ENCODE assay signal across 8 mouse cellular contexts in the genomic region with DNA sequence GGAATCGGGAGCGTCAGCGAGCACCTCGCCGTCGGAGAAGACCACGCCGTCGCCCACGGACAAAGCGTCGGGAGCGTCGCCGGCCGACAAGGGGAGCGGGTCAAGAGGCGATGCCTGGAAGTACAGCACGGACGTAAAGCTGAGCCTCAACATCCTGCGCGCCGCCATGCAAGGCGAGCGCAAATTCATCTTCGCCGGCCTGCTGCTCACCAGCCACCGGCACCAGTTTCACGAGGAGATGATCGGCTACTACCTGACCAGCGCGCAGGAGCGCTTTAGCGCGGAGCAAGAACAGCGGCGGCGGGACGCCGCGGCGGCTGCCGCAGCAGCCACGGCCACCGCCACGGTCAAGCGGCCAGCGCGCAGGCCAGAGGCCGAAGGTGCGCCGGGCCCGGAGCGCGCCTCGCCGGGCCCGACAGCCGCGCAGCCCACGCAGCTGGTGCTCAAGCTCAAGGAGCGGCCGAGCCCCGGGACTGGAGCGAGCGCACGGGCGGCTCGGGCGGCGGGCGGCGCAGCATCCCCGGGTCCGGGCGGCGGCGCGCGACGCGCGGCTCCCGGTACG.
DNase-seq lines count a peak whose midpoint lies in the region; ATAC-seq and TF ChIP-seq lines count a peak whose summit lies in the region.

No protein-coding gene starts in this region.

- no peaks in the 10 kb centered on the region for H3K36me3 ChIP-seq in heart, embryonic 16.5 days (ENCODE audit: control insufficient read depth, insufficient read depth)
- H3K36me3 ChIP-seq in G1E (replicated peaks) = no peaks in the 10 kb centered on the region
- H3K36me3 ChIP-seq in forebrain, embryonic 15.5 days = no peaks in the 10 kb centered on the region
- no peaks in the 10 kb centered on the region for H3K36me3 ChIP-seq in midbrain, embryonic 10.5 days

- H3K4me2 ChIP-seq in heart, embryonic 16.5 days (ENCODE audit: low read depth, low read length) = peak overlapping the region; percentile 70
- peak overlapping the region; percentile 77 for H3K4me2 ChIP-seq in forebrain, embryonic 15.5 days (replicated peaks)

- peaks cover 21% of the 10 kb centered on the region for H3K4me1 ChIP-seq in heart, embryonic 16.5 days (ENCODE audit: control insufficient read depth, insufficient read depth, low read length)
- H3K4me1 ChIP-seq in G1E (ENCODE audit: insufficient read depth, low read depth, low read length) = peaks cover 3% of the 10 kb centered on the region
- H3K4me1 ChIP-seq in forebrain, embryonic 15.5 days = peaks cover 44% of the 10 kb centered on the region
- peaks cover 47% of the 10 kb centered on the region for H3K4me1 ChIP-seq in midbrain, embryonic 10.5 days

- H3K4me3 ChIP-seq in heart, embryonic 16.5 days (ENCODE audit: low read length) = peak overlapping the region; percentile 52
- peak overlapping the region; percentile 0; the same call in 1 of the 2 replicates for H3K4me3 ChIP-seq in G1E (ENCODE audit: low read depth, low read length)
- H3K4me3 ChIP-seq in forebrain, embryonic 15.5 days = peak overlapping the region; percentile 51
- H3K4me3 ChIP-seq in midbrain, embryonic 10.5 days = peak overlapping the region; percentile 56

- H3K9ac ChIP-seq in heart, embryonic 16.5 days (ENCODE audit: low read length) = no peak overlapping the region
- peak overlapping the region; percentile 45 for H3K9ac ChIP-seq in forebrain, embryonic 15.5 days (replicated peaks)

- no peak for ATAC-seq in heart, embryonic 16.5 days (replicated peaks; ENCODE audit: extremely low read depth, insufficient read depth, low FRiP score)
- ATAC-seq in G1E (ENCODE audit: extremely low read depth, insufficient number of reproducible peaks, low FRiP score, poor library complexity, severe bottlenecking) = no peak
- ATAC-seq in forebrain, embryonic 15.5 days (replicated peaks) = no peak
- no peak for ATAC-seq in erythroblast, adult 5-6 weeks (replicated peaks; ENCODE audit: low FRiP score, poor library complexity, severe bottlenecking)
- no peak for ATAC-seq in megakaryocyte progenitor cell, adult 5-6 weeks (replicated peaks; ENCODE audit: poor library complexity)

- TF ChIP-seq CTCF in G1E (IDR thresholded peaks at IDR 0.05; ENCODE audit: low read depth, low read length) = no peak

- H3K27me3 ChIP-seq in heart, embryonic 16.5 days (ENCODE audit: control insufficient read depth, insufficient read depth, low read length) = peaks cover 87% of the 10 kb centered on the region
- no peaks in the 10 kb centered on the region for H3K27me3 ChIP-seq in G1E (ENCODE audit: insufficient read depth, low read length)
- peaks cover 62% of the 10 kb centered on the region for H3K27me3 ChIP-seq in forebrain, embryonic 15.5 days
- H3K27me3 ChIP-seq in midbrain, embryonic 10.5 days (ENCODE audit: low read depth, poor library complexity, severe bottlenecking) = peaks cover 96% of the 10 kb centered on the region

- H3K27ac ChIP-seq in heart, embryonic 16.5 days (ENCODE audit: low read length) = no peak overlapping the region
- H3K27ac ChIP-seq in forebrain, embryonic 15.5 days (replicated peaks) = peak overlapping the region; percentile 26; the same call in 1 of the 2 replicates
- peak overlapping the region; percentile 57; the same call in 1 of the 2 replicates for H3K27ac ChIP-seq in midbrain, embryonic 10.5 days (replicated peaks)

- no peak for DNase-seq in heart, adult 9 months (ENCODE audit: low spot score in 2 of 2)
- DNase-seq in G1E (ENCODE audit: low spot score) = no peak
- peak; percentile 58 for DNase-seq in midbrain, embryonic 10.5 days (ENCODE audit: low spot score)
- DNase-seq in frontal cortex, postnatal 25 days (ENCODE audit: low spot score in 2 of 2) = no peak

- 2% methylated on average over 85 of the region's 85 CpGs for WGBS in heart, embryonic 16.5 days
- WGBS in forebrain, embryonic 15.5 days = under 1% methylated on average over 85 of the region's 85 CpGs
- WGBS in midbrain, embryonic 10.5 days = under 1% methylated on average over 84 of the region's 85 CpGs

- H3K9me3 ChIP-seq in heart, embryonic 16.5 days (replicated peaks; ENCODE audit: control insufficient read depth, low read length) = no peaks in the 10 kb centered on the region
- peaks cover 22% of the 10 kb centered on the region for H3K9me3 ChIP-seq in G1E (replicated peaks)
- H3K9me3 ChIP-seq in forebrain, embryonic 15.5 days = no peaks in the 10 kb centered on the region
- no peaks in the 10 kb centered on the region for H3K9me3 ChIP-seq in midbrain, embryonic 10.5 days (replicated peaks)

Comparison
In these comparisons a context has a peak if more than half of its experiments do, and no peak if none do; other contexts are left out.
1. H3K4me3 ChIP-seq: peak in every context shown above with its lines; median percentile 56 in midbrain, embryonic 10.5 days; 52 in heart, embryonic 16.5 days; 51 in forebrain, embryonic 15.5 days; 0 in G1E.